Mouse (Mus musculus) 416B (cell line): Measurements from ENCODE around the gene Fkbp2.
A peak's percentile ranks its signal among the peaks of the same experiment; 100 is the strongest.

ENCODE experiments used
- DNase-seq: peaks from one replicate; pipeline ENCODE4 v3.0.0; 2011; ENCODE audit warnings: low read depth

Fkbp2 gene

GRCm38 (mm10) chr19:6940396-6941351 lies 39.6 kb downstream of the Fkbp2 start:
- DNase-seq = peak; percentile 33

GRCm38 (mm10) chr19:6939106-6940002 lies 40.9 kb downstream of the Fkbp2 start:
- no peak for DNase-seq

- DNase-seq = no peak
Measured at GRCm38 (mm10) chr19:6937541-6938465, 42.5 kb downstream of the Fkbp2 start.

DNA sequence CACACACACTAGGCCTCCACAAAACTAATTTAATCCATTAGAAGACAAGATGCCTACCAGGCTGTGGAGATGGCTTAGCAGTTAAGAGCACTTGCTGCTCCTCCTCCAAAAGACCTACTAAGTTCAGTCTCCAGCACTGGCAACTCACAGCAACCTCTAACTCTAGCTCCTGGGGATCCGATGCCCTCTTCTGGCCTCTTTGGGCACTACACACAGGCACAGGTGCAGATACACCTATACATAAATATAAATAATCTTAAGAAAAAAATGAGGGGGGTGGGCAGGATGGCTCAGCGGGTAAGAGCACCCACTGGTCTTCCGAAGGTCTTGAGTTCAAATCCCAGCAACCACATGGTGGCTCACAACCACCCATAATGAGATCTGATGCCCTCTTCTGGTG lies 44.0 kb downstream of the Fkbp2 start:
- DNase-seq = peak; percentile 53

DNA sequence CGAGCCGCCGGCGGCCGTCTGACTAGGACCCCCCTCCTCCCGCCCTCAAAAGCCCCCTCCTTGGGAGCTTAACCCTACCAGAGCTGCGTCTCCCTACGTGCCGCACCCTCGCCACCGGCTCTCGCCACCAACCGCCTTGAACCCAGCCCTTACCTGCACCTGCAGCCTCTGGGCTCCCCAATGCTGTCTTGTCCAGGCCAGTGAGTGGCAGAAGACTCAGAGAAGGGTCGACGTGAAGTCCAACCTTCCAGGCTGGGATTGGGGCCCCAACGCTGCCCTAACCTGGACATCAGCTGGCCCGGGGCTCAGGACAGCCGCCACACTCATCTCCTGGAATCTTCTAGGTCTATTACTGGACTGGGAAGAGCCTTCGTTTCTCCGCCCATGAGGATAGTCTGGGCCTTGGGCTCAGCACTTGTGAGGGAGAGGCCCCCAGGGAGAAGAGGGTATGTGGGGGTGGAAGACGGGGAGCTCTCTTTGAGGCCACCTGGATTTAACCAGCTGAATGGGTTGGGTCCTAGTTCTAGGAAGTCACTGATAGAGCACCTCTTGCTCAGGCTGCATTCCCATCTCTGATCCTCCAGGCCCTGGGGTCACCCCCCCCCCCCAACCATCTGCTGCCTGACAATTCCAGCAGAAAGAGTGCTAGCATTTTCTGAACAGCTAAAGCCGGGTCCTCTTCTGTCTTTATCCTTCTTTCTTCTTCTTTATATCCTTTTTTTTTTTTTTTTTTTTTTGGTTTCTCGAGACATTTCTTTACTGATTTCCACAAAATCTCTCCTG lies 45.9 kb downstream of the Fkbp2 start, which contains the start of gene Kcnk4:
Gene Kcnk4 (minus strand): TSS at position 321 of the 783 bp plus-strand sequence.
- no peak for DNase-seq

DNA sequence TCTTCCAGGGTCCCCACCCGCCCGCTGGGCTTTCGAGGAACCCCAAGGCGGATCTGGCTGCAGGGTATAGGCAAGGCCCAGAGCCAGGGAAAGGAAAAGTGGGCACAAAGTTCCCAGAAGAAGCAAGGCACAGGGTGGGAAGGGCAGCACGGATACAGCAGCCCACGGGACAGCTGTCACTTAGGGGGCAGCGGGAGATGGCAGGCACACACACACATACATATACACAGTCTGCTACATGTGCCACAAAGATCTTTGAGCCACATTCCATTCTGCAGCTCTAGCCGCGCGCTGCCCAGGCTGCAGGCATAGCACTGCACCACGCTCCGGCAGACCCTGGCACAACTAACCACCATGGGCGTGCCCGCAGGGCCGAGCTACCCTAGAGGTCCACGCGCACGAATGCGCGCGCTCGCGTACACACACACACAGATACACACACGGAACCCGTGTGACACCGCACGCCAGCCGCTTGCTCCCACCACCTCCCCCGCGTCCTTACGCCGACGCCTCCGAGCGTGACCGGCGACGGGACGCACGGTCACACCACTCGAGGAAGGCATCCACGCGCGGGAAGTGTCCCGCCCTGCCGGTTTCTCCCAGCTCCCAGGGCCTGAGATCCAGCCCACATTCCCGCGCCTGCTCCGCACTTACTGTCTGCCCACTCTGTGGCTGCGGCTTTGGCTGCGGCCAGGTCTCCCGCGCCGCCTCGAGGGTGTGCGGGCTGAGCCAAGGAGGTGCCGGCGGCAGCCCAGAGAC lies 46.7 kb downstream of the Fkbp2 start:
- DNase-seq = no peak

DNA sequence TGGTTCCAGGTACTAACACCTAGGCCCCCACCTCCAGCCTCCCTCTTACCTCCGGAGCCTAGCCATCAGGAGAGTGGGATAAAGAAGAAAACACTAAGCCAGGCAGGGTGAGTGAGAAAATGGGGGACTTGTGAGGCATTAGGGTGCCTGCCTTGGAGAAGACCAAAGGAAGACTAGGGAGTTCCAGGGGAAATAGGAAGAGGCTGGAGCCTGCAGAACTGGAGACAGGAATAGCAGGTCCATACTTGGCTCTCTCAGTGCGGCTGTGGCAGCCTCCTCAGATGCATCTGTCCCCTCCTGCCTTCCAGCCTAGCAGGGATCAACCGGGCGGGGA lies 47.2 kb downstream of the Fkbp2 start:
- no peak for DNase-seq

- DNase-seq = no peak
Measured at GRCm38 (mm10) chr19:6932018-6932417, 48.3 kb downstream of the Fkbp2 start.

GRCm38 (mm10) chr19:6931002-6931401 lies 49.3 kb downstream of the Fkbp2 start:
- DNase-seq = no peak

DNA sequence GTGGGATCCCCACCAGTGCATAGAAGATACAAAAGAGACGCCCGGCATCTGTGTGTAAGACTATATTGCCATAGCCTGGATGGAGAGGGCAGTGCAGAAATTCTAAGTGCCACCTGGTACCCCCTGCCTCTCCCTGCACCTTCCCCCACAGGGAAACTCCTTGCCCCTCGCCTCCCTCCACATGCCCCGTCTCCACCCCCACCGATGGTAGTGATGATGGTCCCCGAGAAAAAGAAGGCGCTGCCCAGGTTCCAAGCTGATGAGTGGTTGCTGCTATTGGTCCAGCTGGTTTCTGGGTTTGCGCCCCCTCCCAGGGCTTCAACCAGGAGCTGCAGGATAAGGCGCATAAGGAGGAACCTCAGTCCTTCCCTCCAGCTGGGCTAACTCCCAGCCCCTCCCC lies 52.2 kb downstream of the Fkbp2 start:
- DNase-seq = no peak
